Mouse (Mus musculus) hindbrain, postnatal 0 days (tissue): ENCODE results near the gene Omd. TPM values are rescaled to one million over a fixed set of nuclear protein-coding genes. Genes with fewer than 3 reads are reported as not detected.
A peak's percentile ranks its signal among the peaks of the same experiment; 100 is the strongest.

Experiments
- ATAC-seq: fragments of 200-750 bp; cut with Nextera tagmentation; 2 replicates; pipeline ENCODE4 v1.8.0; 2017; ENCODE audit warnings: mild to moderate bottlenecking, moderate TSS enrichment, moderate library complexity
- DNase-seq: peaks from one replicate; pipeline ENCODE4 v3.0.0-alpha.2; 2015; ENCODE audit warnings: low spot score
- H3K27ac ChIP-seq: fragments of 300-500 bp; sonication (generic); 2 replicates; pipeline ENCODE4 v1.5.1; 2014; ENCODE audit warnings: mild to moderate bottlenecking
- H3K27me3 ChIP-seq: fragments of 300-500 bp; sonication (generic); 2 replicates; pipeline ENCODE4 v1.6.1; 2014; ENCODE audit warnings: low read length, mixed read lengths; ENCODE audit not compliant: insufficient read depth
- H3K36me3 ChIP-seq: fragments of 300-500 bp; sonication (generic); 2 replicates; pipeline ENCODE4 v1.6.1; 2014; ENCODE audit warnings: low read length, mixed read lengths; ENCODE audit not compliant: insufficient read depth
- H3K4me1 ChIP-seq: fragments of 300-500 bp; sonication (generic); 2 replicates; pipeline ENCODE4 v1.6.1; 2014; ENCODE audit warnings: antibody characterized with exemption, low read length, mixed read lengths; ENCODE audit not compliant: insufficient read depth
- H3K4me2 ChIP-seq: fragments of 300-500 bp; sonication (generic); 2 replicates; pipeline ENCODE4 v1.6.1; 2014; ENCODE audit warnings: low read depth, mild to moderate bottlenecking, low read length, moderate library complexity, mixed read lengths
- H3K4me3 ChIP-seq: fragments of 300-500 bp; sonication (generic); 2 replicates; pipeline ENCODE4 v1.5.1; 2014; ENCODE audit warnings: low read length
- H3K9ac ChIP-seq: fragments of 300-500 bp; sonication (generic); replicated peaks from 2 replicates; pipeline ENCODE4 v1.6.1; 2014; ENCODE audit warnings: mild to moderate bottlenecking, low read length, moderate library complexity, mixed read lengths
- H3K9me3 ChIP-seq: fragments of 300-500 bp; sonication (generic); 2 replicates; pipeline ENCODE4 v1.6.1; 2016; ENCODE audit warnings: low read length, mixed read lengths
- CTCF ChIP-seq: IDR thresholded peaks from 2 replicates; pipeline ENCODE4 v1.5.1; 2016; ENCODE audit warnings: antibody characterized with exemption, control low read depth, low read depth
- WGBS: fragments of 180-500 bp; shearing (Covaris S2); extraction: QIAGEN DNeasy Blood & Tissue Kit; methylation state at CpG from one replicate; pipeline ENCODE4 v1.1.7; 2014; 5-methylcytosine and 5-hydroxymethylcytosine counted together
- polyA plus RNA-seq: library from polyadenylated mRNA; unstranded; fragments of >200 nt; fragmentation: Nextera tagmentation; extraction: Ambion mirVana; gene quantifications from 2 replicates; pipeline ENCODE4 v1.2.1, GENCODE M21; 2015
- total RNA-seq: library from RNA; depleted of rRNA; stranded (reverse); fragments of >200 nt; gene quantifications from 2 replicates; pipeline ENCODE4 v1.2.3, GENCODE M21; 2014

Gene Omd
- total and polyA plus RNA-seq, 2 experiments from 2014 or later, result 1.4 TPM

GRCm38 (mm10) chr13:49603603-49604002, 21.3 kb downstream of the Omd start:
- Histone ChIP-seq H3K4me3 (no peak overlapping the region), H3K27ac (no peak overlapping the region), H3K4me1 (no peaks in the 10 kb centered on the region), H3K4me2 (no peak overlapping the region), H3K27me3 (no peaks in the 10 kb centered on the region), H3K9me3 (no peaks in the 10 kb centered on the region), H3K9ac (no peak overlapping the region), H3K36me3 (no peaks in the 10 kb centered on the region)
- no peak for ATAC-seq
- TF ChIP-seq CTCF, result no peak
- no peak for DNase-seq

- TF ChIP-seq CTCF, result no peak
- H3K9me3 ChIP-seq, result no peaks in the 10 kb centered on the region
- no peak within 1 kb of the TSS for H3K4me3 ChIP-seq
- H3K36me3 ChIP-seq, result no peaks in the 10 kb centered on the region
- peak; percentile 19 for DNase-seq
- no peak for ATAC-seq
- WGBS, result 56% methylated on average over 4 of the region's 4 CpGs
- no peak within 1 kb of the TSS for H3K27ac ChIP-seq
- H3K27me3 ChIP-seq, result no peaks in the 10 kb centered on the region
- no peak within 1 kb of the TSS for H3K4me2 ChIP-seq
- no peak within 1 kb of the TSS for H3K9ac ChIP-seq
- no peaks in the 10 kb centered on the region for H3K4me1 ChIP-seq
Measured at GRCm38 (mm10) chr13:49607714-49608113, 25.5 kb downstream of the Omd start, which contains the start of gene Ogn. Ogn (plus strand) TSS chr13:49608046.

- no peaks in the 10 kb centered on the region for H3K36me3 ChIP-seq
- DNase-seq (no peak), ATAC-seq (no peak)
- H3K27me3 ChIP-seq, result no peaks in the 10 kb centered on the region
- H3K4me3 ChIP-seq, result no peak overlapping the region
- H3K9me3 ChIP-seq, result no peaks in the 10 kb centered on the region
- no peak for TF ChIP-seq CTCF
- no peak overlapping the region for H3K4me2 ChIP-seq
- 78% methylated on average over 4 of the region's 4 CpGs for WGBS
- no peak overlapping the region for H3K27ac ChIP-seq
- no peak overlapping the region for H3K9ac ChIP-seq
- H3K4me1 ChIP-seq, result no peaks in the 10 kb centered on the region
Measured at GRCm38 (mm10) chr13:49608589-49609322, 26.5 kb downstream of the Omd start.

GRCm38 (mm10) chr13:49617021-49617420, 34.8 kb downstream of the Omd start:
- Histone ChIP-seq H3K4me3 (no peak overlapping the region), H3K4me1 (no peaks in the 10 kb centered on the region), H3K9me3 (no peaks in the 10 kb centered on the region), H3K27ac (no peak overlapping the region), H3K4me2 (no peak overlapping the region), H3K9ac (no peak overlapping the region), H3K36me3 (no peaks in the 10 kb centered on the region), H3K27me3 (no peaks in the 10 kb centered on the region)
- ATAC-seq (no peak), DNase-seq (no peak)
- 95% methylated on average over 3 of the region's 3 CpGs for WGBS
- no peak for TF ChIP-seq CTCF

DNA sequence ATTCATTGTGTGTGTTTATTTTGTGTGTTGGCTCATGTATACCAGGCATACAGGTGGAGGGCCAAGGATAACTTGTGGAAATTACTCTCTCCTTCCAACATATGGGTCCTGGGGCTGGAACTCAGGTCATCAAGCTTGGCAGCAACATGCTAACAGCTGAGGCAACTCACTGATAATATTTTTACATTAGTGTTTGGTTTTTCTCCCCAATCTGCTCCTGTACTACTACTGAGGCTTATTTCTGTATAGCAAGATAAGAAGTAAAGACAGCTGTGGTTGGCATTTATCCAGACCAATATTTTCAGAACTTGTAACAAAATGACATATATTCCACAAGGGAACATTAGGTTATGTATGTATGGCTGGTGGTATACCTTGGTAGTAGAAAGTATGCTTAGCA, 36.1 kb downstream of the Omd start:
- ATAC-seq, result no peak
- no peaks in the 10 kb centered on the region for H3K9me3 ChIP-seq
- no peaks in the 10 kb centered on the region for H3K27me3 ChIP-seq
- H3K36me3 ChIP-seq, result no peaks in the 10 kb centered on the region
- no peak for TF ChIP-seq CTCF
- no peak overlapping the region for H3K4me3 ChIP-seq
- no peak overlapping the region for H3K27ac ChIP-seq
- H3K9ac ChIP-seq, result no peak overlapping the region
- H3K4me2 ChIP-seq, result no peak overlapping the region
- DNase-seq, result no peak
- H3K4me1 ChIP-seq, result no peaks in the 10 kb centered on the region

- H3K4me1 ChIP-seq, result no peaks in the 10 kb centered on the region
- no peaks in the 10 kb centered on the region for H3K9me3 ChIP-seq
- WGBS, result 80% methylated on average over 1 of the region's 1 CpGs
- H3K9ac ChIP-seq, result no peak overlapping the region
- TF ChIP-seq CTCF, result no peak
- H3K36me3 ChIP-seq, result no peaks in the 10 kb centered on the region
- H3K4me2 ChIP-seq, result no peak overlapping the region
- DNase-seq (no peak), ATAC-seq (no peak)
- no peaks in the 10 kb centered on the region for H3K27me3 ChIP-seq
- H3K4me3 ChIP-seq, result no peak overlapping the region
- no peak overlapping the region for H3K27ac ChIP-seq
Measured at GRCm38 (mm10) chr13:49623216-49623615, 41.0 kb downstream of the Omd start.

GRCm38 (mm10) chr13:49628167-49628566, 45.9 kb downstream of the Omd start:
- H3K9ac ChIP-seq, result no peak overlapping the region
- no peak for TF ChIP-seq CTCF
- no peak overlapping the region for H3K27ac ChIP-seq
- ATAC-seq (no peak), DNase-seq (no peak)
- no peaks in the 10 kb centered on the region for H3K4me1 ChIP-seq
- no peaks in the 10 kb centered on the region for H3K36me3 ChIP-seq
- no peak overlapping the region for H3K4me2 ChIP-seq
- no peaks in the 10 kb centered on the region for H3K27me3 ChIP-seq
- no peak overlapping the region for H3K4me3 ChIP-seq
- H3K9me3 ChIP-seq, result no peaks in the 10 kb centered on the region
